Mouse (Mus musculus) liver, adult 2 months (tissue): ENCODE results near the gene Uri1.

ENCODE experiments used
- CTCF ChIP-seq: fragments of 200-500 bp; IDR thresholded peaks from 2 replicates; pipeline ENCODE4 v1.5.1; 2011; ENCODE audit warnings: low read depth, low read length, control low read depth
- POLR2A ChIP-seq: fragments of 200-500 bp; IDR thresholded peaks from 2 replicates; pipeline ENCODE4 v1.6.1; 2011; ENCODE audit warnings: low read length, control low read depth; ENCODE audit not compliant: insufficient read depth; ENCODE audit errors: extremely low read depth

DNA sequence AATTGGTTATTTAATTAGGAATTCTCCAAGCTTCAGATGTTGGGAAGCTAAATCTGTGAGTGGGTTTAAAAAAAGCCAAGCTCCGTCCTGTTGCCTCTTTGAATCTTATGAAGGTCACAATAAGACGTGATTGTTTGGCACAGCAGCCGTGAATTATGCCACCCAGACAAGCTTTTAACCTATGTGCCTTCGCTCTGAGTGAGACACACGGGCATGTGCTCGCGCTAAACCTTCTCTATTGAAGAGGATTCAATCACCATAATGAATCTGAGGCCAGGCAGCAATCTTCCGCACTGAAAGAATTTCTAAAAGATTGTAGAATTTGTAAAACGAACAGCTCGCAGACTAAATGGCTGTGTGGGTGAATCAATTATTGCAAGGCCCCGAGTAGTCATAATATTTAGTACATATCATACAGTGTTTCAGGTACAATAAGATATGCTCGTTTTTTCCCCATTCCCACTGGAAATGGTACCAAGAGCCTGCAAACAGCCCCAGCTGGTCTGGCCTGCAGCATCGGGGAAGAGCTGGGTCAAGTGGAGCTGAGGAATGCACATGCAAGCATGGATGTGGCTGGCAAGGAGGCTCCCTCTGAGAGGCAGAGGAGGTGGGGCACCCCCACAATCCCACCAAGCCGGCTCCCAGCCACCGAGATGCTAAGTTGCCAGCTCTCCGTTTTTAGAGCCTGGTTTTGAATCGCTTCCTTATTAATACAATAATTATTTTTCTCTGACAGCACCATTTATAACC is 101.5 kb downstream of the Uri1 start:
- TF ChIP-seq CTCF (no peak), POLR2A (no peak)
